Mouse (Mus musculus): Measurements from ENCODE around the gene Gm11564. TPM values are rescaled to one million over a fixed set of nuclear protein-coding genes. Genes with fewer than 3 reads are reported as not detected.
"Not testable (repeated sequence)": the region's sequence is repeated elsewhere in the genome, so short reads cannot be mapped to it uniquely, and the experiment has no call there.

Gm11564 gene
- polyA plus RNA-seq (2015; fragmentation: Nextera tagmentation; extraction: Ambion mirVana), result not detected in 2 replicates

DNA sequence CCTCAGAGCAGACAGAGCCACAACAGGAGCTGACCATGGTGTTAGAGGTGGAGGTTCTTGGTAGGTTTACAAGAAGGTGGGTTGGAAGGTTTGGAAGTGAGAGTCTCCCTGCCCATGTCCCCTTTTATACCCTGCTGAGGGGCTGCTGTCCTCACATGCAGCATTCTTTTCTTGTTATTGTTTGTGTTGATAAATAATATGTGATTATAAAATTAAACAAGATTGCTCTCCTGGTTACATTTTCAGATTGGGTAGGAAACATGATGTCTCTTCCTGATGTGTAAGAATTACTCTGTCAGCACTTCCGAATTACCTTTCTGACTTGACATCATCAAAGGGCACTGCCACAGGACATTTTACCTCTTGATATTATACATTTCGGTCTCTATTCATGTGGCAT, at the start of gene Gm11564:
Gm11564 (minus strand) TSS at position 101 of the 400 bp plus-strand sequence.
- ATAC-seq; H3K27ac ChIP-seq (ENCODE audit: low read length); DNase-seq (ENCODE audit: low spot score); H3K9me3 ChIP-seq (ENCODE audit: low read length); H3K36me3 ChIP-seq (ENCODE audit: insufficient read depth, low read length); H3K4me3 ChIP-seq (ENCODE audit: low read depth, low read length); H3K27me3 ChIP-seq (replicated peaks; ENCODE audit: insufficient read depth, low read length); H3K4me1 ChIP-seq (ENCODE audit: insufficient read depth, low read depth, low read length); H3K9ac ChIP-seq (replicated peaks; ENCODE audit: low read depth); H3K4me2 ChIP-seq (replicated peaks; ENCODE audit: low read depth, low read length): not testable (repeated sequence)
- WGBS, result 73% methylated on average over 2 of the region's 2 CpGs

DNA sequence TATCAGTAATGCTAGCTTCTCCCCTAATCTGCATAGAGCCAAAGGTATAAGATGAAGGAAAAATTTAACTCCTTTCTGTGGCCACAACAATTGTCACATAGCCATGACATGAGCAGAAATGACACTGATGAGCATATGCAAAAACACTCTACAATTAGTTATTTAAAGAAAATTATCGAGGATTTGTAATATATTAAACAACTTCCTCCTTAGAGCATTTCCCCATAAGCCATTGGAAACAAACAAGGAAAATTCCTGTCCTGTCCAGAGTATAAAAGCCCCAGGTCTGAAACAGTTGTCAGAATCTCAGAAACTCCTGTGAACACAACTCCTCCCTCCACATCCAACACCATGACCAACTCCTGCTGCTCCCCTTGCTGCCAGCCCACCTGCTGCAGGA, 48.7 kb upstream of the Gm11564 start, which contains the start of gene Gm11559:
Gm11559 (plus strand) TSS at position 301 of the 400 bp plus-strand sequence.
- H3K9me3 ChIP-seq (ENCODE audit: low read length); H3K4me1 ChIP-seq (ENCODE audit: insufficient read depth, low read depth, low read length); DNase-seq (ENCODE audit: low spot score); H3K27me3 ChIP-seq (replicated peaks; ENCODE audit: insufficient read depth, low read length); H3K4me2 ChIP-seq (replicated peaks; ENCODE audit: low read depth, low read length); H3K27ac ChIP-seq (ENCODE audit: low read length); H3K36me3 ChIP-seq (ENCODE audit: insufficient read depth, low read length); H3K9ac ChIP-seq (replicated peaks; ENCODE audit: low read depth); H3K4me3 ChIP-seq (ENCODE audit: low read depth, low read length); ATAC-seq: not testable (repeated sequence)
- 43% methylated on average over 1 of the region's 1 CpGs for WGBS

DNA sequence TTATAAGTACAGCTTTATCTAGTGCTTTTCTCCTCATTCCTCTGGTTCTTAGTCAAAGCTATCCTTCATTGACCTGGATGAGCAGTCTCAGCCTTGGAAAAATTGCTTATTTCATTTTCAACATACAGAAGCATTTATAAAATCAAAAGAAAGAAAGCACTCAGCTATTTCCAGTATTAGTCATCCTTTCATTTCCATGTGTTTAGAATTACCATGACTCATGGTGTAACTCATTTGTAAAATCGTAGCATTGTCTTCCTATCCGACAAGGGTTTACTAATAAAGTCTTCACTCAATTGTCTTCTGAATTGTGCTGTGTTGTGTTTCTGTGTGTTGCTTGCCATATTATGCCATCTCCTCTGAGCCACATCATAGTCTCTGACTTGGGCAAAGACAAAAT, 43.3 kb upstream of the Gm11564 start:
- no peaks in the 10 kb centered on the region for H3K27me3 ChIP-seq (replicated peaks; ENCODE audit: insufficient read depth, low read length)
- ATAC-seq, result no peak
- no peak overlapping the region for H3K4me2 ChIP-seq (replicated peaks; ENCODE audit: low read depth, low read length)
- no peaks in the 10 kb centered on the region for H3K9me3 ChIP-seq (ENCODE audit: low read length)
- TF ChIP-seq EP300 (IDR thresholded peaks at IDR 0.05), result no peak
- TF ChIP-seq CTCF (IDR thresholded peaks at IDR 0.05), result no peak
- H3K4me3 ChIP-seq (ENCODE audit: low read depth, low read length), result no peak overlapping the region
- no peaks in the 10 kb centered on the region for H3K4me1 ChIP-seq (ENCODE audit: insufficient read depth, low read depth, low read length)
- H3K36me3 ChIP-seq (ENCODE audit: insufficient read depth, low read length), result no peaks in the 10 kb centered on the region
- WGBS, result 58% methylated on average over 2 of the region's 2 CpGs
- H3K27ac ChIP-seq (ENCODE audit: low read length), result no peak overlapping the region
- H3K9ac ChIP-seq (replicated peaks; ENCODE audit: low read depth), result no peak overlapping the region
- DNase-seq (ENCODE audit: low spot score), result no peak

DNA sequence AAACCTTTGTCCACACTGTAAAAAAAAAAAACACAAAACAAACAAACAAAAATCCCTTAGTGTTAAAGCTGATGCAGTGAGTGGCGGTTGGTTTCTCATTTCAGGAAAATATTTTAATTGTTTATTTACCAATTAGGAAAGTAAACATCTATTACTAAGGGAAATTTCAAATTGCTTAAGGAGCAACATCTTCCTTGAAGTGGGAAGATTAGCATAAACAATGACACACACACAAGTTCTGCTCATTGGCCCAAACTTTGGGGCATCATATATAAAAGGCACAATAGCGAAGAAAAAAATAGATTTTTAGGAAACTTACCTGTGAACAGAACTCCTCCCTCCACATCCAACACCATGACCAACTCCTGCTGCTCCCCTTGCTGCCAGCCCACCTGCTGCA, 42.2 kb upstream of the Gm11564 start, which contains the start of gene Gm11568:
Gm11568 (plus strand) TSS at position 301 of the 400 bp plus-strand sequence.
- Histone ChIP-seq H3K9me3 (ENCODE audit: low read length) (no peaks in the 10 kb centered on the region), H3K27ac (ENCODE audit: low read length) (no peak within 1 kb of the TSS), H3K4me1 (ENCODE audit: insufficient read depth, low read depth, low read length) (no peaks in the 10 kb centered on the region), H3K4me2 (replicated peaks; ENCODE audit: low read depth, low read length) (no peak within 1 kb of the TSS), H3K4me3 (ENCODE audit: low read depth, low read length) (no peak within 1 kb of the TSS), H3K27me3 (replicated peaks; ENCODE audit: insufficient read depth, low read length) (no peaks in the 10 kb centered on the region), H3K36me3 (ENCODE audit: insufficient read depth, low read length) (no peaks in the 10 kb centered on the region), H3K9ac (replicated peaks; ENCODE audit: low read depth) (no peak within 1 kb of the TSS)
- TF ChIP-seq CTCF (IDR thresholded peaks at IDR 0.05) (no peak), EP300 (IDR thresholded peaks at IDR 0.05) (no peak)
- WGBS, result 73% methylated on average over 2 of the region's 2 CpGs
- no peak for DNase-seq (ENCODE audit: low spot score)
- no peak for ATAC-seq

DNA sequence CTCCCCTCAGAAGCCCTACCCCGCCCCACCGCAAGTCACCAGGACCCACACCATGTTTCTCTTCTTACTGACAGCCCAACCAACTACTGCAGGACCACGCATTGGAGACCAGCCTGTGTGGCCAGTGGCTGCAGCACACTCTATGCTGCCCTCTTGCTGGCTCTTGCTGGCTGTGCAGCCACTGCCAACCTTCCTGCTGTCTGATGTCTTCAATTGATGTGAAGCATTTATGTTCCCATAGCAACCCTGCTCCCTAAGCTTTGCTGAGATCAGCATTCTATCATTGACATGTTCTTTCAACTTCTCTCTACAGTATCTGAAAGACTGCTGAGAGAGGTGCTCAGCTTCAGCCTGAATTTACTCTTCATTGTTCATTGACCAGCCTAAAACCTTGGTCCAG, 38.7 kb upstream of the Gm11564 start:
- H3K36me3 ChIP-seq (ENCODE audit: insufficient read depth, low read length), result no peaks in the 10 kb centered on the region
- ATAC-seq, result no peak
- H3K4me3 ChIP-seq (ENCODE audit: low read depth, low read length), result no peak overlapping the region
- peak; percentile 61 for TF ChIP-seq CTCF (IDR thresholded peaks at IDR 0.05)
- TF ChIP-seq EP300 (IDR thresholded peaks at IDR 0.05), result no peak
- H3K9me3 ChIP-seq (ENCODE audit: low read length), result no peaks in the 10 kb centered on the region
- peak; percentile 15 for DNase-seq (ENCODE audit: low spot score)
- no peak overlapping the region for H3K9ac ChIP-seq (replicated peaks; ENCODE audit: low read depth)
- no peaks in the 10 kb centered on the region for H3K4me1 ChIP-seq (ENCODE audit: insufficient read depth, low read depth, low read length)
- no peak overlapping the region for H3K27ac ChIP-seq (ENCODE audit: low read length)
- H3K27me3 ChIP-seq (replicated peaks; ENCODE audit: insufficient read depth, low read length), result no peaks in the 10 kb centered on the region
- no peak overlapping the region for H3K4me2 ChIP-seq (replicated peaks; ENCODE audit: low read depth, low read length)
- WGBS, result 46% methylated on average over 3 of the region's 3 CpGs

DNA sequence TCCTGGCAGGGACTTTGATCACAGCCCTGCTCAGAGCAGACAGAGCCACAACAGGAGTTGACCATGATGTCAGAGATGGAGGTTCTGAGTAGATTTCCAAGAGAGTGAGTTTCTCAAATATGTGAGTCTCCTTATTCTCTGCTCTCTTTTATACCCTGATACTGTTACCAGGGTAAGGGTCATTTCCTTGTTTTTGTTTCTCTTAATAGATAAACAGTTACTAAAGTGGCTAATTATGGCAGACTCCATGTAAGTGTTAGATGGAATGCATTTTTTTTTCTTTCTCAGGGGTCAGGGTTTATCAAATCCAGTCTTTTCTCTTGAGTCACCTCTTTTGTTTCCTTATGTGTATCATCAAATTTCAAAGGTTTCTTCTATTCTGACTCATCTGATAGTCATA, 36.0 kb upstream of the Gm11564 start, which contains the start of gene Krtap4-16:
Krtap4-16 (minus strand) TSS at position 101 of the 400 bp plus-strand sequence.
- DNase-seq (ENCODE audit: low spot score), result no peak
- Histone ChIP-seq H3K36me3 (ENCODE audit: insufficient read depth, low read length) (no peaks in the 10 kb centered on the region), H3K9me3 (ENCODE audit: low read length) (no peaks in the 10 kb centered on the region), H3K9ac (replicated peaks; ENCODE audit: low read depth) (no peak within 1 kb of the TSS), H3K4me1 (ENCODE audit: insufficient read depth, low read depth, low read length) (no peaks in the 10 kb centered on the region), H3K27me3 (replicated peaks; ENCODE audit: insufficient read depth, low read length) (no peaks in the 10 kb centered on the region), H3K27ac (ENCODE audit: low read length) (no peak within 1 kb of the TSS), H3K4me3 (ENCODE audit: low read depth, low read length) (no peak within 1 kb of the TSS), H3K4me2 (replicated peaks; ENCODE audit: low read depth, low read length) (no peak within 1 kb of the TSS)
- ATAC-seq, result no peak
- TF ChIP-seq CTCF (IDR thresholded peaks at IDR 0.05) (no peak), EP300 (IDR thresholded peaks at IDR 0.05) (no peak)

DNA sequence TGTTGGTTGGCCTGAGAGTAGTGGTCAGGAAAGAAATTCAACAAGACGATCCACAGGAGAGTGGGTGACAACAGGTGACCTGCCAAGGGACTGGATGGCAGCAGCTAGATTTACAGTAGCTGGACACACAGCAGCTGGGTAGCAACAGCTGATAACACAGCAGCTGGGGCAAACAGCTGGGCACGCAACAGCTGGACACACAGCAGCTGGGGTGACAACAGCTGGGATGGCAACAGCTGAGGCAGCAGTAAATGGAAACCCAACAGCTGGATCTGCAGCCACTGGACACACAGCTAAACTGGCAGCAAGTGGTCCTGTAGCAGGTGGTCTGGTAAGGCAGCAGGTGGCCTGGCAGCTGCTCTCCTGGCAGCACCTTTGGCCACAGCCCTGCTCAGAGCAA, 31.3 kb upstream of the Gm11564 start:
- Histone ChIP-seq H3K4me2 (replicated peaks; ENCODE audit: low read depth, low read length) (no peak overlapping the region), H3K27ac (ENCODE audit: low read length) (no peak overlapping the region), H3K4me3 (ENCODE audit: low read depth, low read length) (no peak overlapping the region), H3K4me1 (ENCODE audit: insufficient read depth, low read depth, low read length) (no peaks in the 10 kb centered on the region), H3K9ac (replicated peaks; ENCODE audit: low read depth) (no peak overlapping the region), H3K9me3 (ENCODE audit: low read length) (no peaks in the 10 kb centered on the region), H3K36me3 (ENCODE audit: insufficient read depth, low read length) (no peaks in the 10 kb centered on the region), H3K27me3 (replicated peaks; ENCODE audit: insufficient read depth, low read length) (no peaks in the 10 kb centered on the region)
- DNase-seq (ENCODE audit: low spot score), result no peak
- no peak for ATAC-seq
- 79% methylated on average over 2 of the region's 2 CpGs for WGBS
- TF ChIP-seq EP300 (IDR thresholded peaks at IDR 0.05) (no peak), CTCF (IDR thresholded peaks at IDR 0.05) (no peak)
